In the genomic region with DNA sequence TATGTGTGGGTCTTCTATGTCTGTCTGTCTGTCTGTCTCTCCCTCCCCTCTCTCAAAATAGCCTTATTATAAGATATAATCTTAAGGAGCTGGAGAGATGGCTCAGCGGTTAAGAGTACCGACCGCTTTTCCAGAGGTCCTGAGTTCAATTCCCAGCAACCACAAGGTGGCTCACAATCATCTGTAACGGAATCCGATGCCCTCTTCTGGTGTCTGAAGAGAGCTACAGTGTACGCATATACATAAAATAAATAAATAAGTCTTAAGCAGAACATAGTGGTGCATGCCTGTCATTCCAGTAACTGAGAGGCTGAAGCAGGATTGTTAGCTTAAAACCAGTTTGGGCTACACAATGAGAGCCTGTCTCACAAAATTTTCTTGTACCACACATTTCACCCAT, we compare ENCODE assay signal across 1 mouse cellular context.
TF ChIP-seq lines count a peak whose summit lies in the region.

No protein-coding gene starts in this region.

TF ChIP-seq in MEL, 35 proteins besides CTCF, POLR2A, EP300 and RAD21 (continued from another document):
- TF ChIP-seq CHD1 (IDR thresholded peaks at IDR 0.05; ENCODE audit: low read depth, low read length) (no peak), TCF12 (IDR thresholded peaks at IDR 0.05; ENCODE audit: low read depth, low read length) (no peak), MAX (IDR thresholded peaks at IDR 0.05; ENCODE audit: low read length) (no peak)
